Mouse (Mus musculus): ENCODE results near the gene Cnot1. TPM values are rescaled to one million over a fixed set of nuclear protein-coding genes. Genes with fewer than 3 reads are reported as not detected.
"Not testable (repeated sequence)": the region's sequence is repeated elsewhere in the genome, so short reads cannot be mapped to it uniquely, and the experiment has no call there.

Cnot1 gene
- total and polyA plus RNA-seq, 3 experiments: 142 to 182 (median 146) TPM

- TF ChIP-seq CHD1 (IDR thresholded peaks at IDR 0.05; ENCODE audit: low read depth, low read length) (no peak; the same call in 1 of the 2 replicates), EP300 (IDR thresholded peaks at IDR 0.05; ENCODE audit: low read length) (peak; percentile 84), PAX5 (IDR thresholded peaks at IDR 0.05; ENCODE audit: low read length) (no peak), MAX (IDR thresholded peaks at IDR 0.05; ENCODE audit: low read length) (peak; percentile 72), E2F4 (IDR thresholded peaks at IDR 0.05; ENCODE audit: insufficient replicate concordance, low read depth, low read length) (0 out of 2 replicates have a peak, but pooled peaks have one; percentile 23), ZNF384 (IDR thresholded peaks at IDR 0.05; ENCODE audit: low read depth, low read length) (no peak), KAT2A (IDR thresholded peaks at IDR 0.05; ENCODE audit: insufficient replicate concordance, low read length) (0 out of 2 replicates have a peak, but pooled peaks have one; percentile 26), POLR2A (IDR thresholded peaks at IDR 0.05; ENCODE audit: low read depth, low read length) (peak; percentile 23; the same call in 1 of the 2 replicates), ZKSCAN1 (IDR thresholded peaks at IDR 0.05; ENCODE audit: borderline replicate concordance, low read depth, low read length) (no peak), ZMIZ1 (IDR thresholded peaks at IDR 0.05; ENCODE audit: low read depth, low read length) (peak; percentile 14; the same call in 1 of the 2 replicates), UBTF (IDR thresholded peaks at IDR 0.05; ENCODE audit: low read depth, low read length) (no peak), ELF1 (IDR thresholded peaks at IDR 0.05; ENCODE audit: low read depth, low read length) (no peak), HCFC1 (IDR thresholded peaks at IDR 0.05; ENCODE audit: low read depth, low read length) (peak; percentile 51), BHLHE40 (IDR thresholded peaks at IDR 0.05; ENCODE audit: low read depth, low read length) (peak; percentile 73), TCF12 (IDR thresholded peaks at IDR 0.05; ENCODE audit: low read depth, low read length) (peak; percentile 79), SMC3 (IDR thresholded peaks at IDR 0.05; ENCODE audit: low read depth, low read length) (peak; percentile 63), USF1 (IDR thresholded peaks at IDR 0.05; ENCODE audit: low read depth, low read length) (no peak), TBP (conservative IDR thresholded peaks at IDR 0.05; ENCODE audit: low read depth, low read length) (0 out of 2 replicates have a peak, but pooled peaks have one; percentile 58)
Observed at GRCm38 (mm10) chr8:95832603-95833434, 25.6 kb upstream of the Cnot1 start (continued).

GRCm38 (mm10) chr8:95830144-95830543 is 22.9 kb upstream of the Cnot1 start:
- H3K4me3 ChIP-seq (replicated peaks in 1 of 3; ENCODE audit: low read depth in 2 of 3, low read length in 2 of 3, poor library complexity in 1 of 3): no peak overlapping the region
- no peak overlapping the region for H3K4me2 ChIP-seq (ENCODE audit: insufficient read depth, low read depth, poor library complexity, severe bottlenecking)
- no peak for DNase-seq (ENCODE audit: extremely low read depth)
- dilution Hi-C loops (cut with MboI; ENCODE audit: extremely low pct_ligation_motif_present, extremely low pct_unique_long_range_greater_than_20kb, low sequenced_read_pairs): no loop called here
- no peaks in the 10 kb centered on the region for H3K27me3 ChIP-seq (replicated peaks)
- no peaks in the 10 kb centered on the region for H3K9me3 ChIP-seq (replicated peaks; ENCODE audit: low read length)
- no peak for TF ChIP-seq GABPA (IDR thresholded peaks at IDR 0.05; ENCODE audit: insufficient replicate concordance, low read depth, low read length)
- TF ChIP-seq NELFE (IDR thresholded peaks at IDR 0.05; ENCODE audit: low read depth, low read length): no peak
- TF ChIP-seq BHLHE40 (IDR thresholded peaks at IDR 0.05; ENCODE audit: low read depth, low read length): no peak
- TF ChIP-seq CHD1 (IDR thresholded peaks at IDR 0.05; ENCODE audit: low read depth, low read length): no peak
- no peak for TF ChIP-seq HCFC1 (IDR thresholded peaks at IDR 0.05; ENCODE audit: low read depth, low read length)
- no peak for TF ChIP-seq SIN3A (IDR thresholded peaks at IDR 0.05; ENCODE audit: low read length)
- H3K9ac ChIP-seq (ENCODE audit: insufficient read depth, low read depth): no peak overlapping the region
- no peak overlapping the region for H3K27ac ChIP-seq (ENCODE audit: insufficient read depth, low read depth)
- in situ Hi-C loops (cut with MboI; ENCODE audit: low pct_ligation_motif_present, low pct_unique_long_range_greater_than_20kb, low sequenced_read_pairs): no loop called here
- peaks cover 8 to 24% of the 10 kb centered on the region in 2 experiments for H3K4me1 ChIP-seq (ENCODE audit: control insufficient read depth in 1 of 2, insufficient read depth in 2 of 2)
- H3K36me3 ChIP-seq (replicated peaks in 1 of 2; ENCODE audit: control insufficient read depth in 1 of 2, insufficient read depth in 1 of 2, low read length in 1 of 2): peaks cover 0 to 22% of the 10 kb centered on the region in 2 experiments
- H3K79me2 ChIP-seq (replicated peaks; ENCODE audit: control insufficient read depth, extremely low read depth, insufficient read depth, poor library complexity, severe bottlenecking): no peaks in the 10 kb centered on the region

GRCm38 (mm10) chr8:95825162-95825561 is 17.9 kb upstream of the Cnot1 start, which contains the start of gene Sap18b:
Gene Sap18b, plus strand, starts transcription at chr8:95825346.
- H3K27ac ChIP-seq (ENCODE audit: insufficient read depth, low read depth); H3K9me3 ChIP-seq (replicated peaks; ENCODE audit: low read length); DNase-seq (ENCODE audit: extremely low read depth); in situ Hi-C loops (cut with MboI; ENCODE audit: low pct_ligation_motif_present, low pct_unique_long_range_greater_than_20kb, low sequenced_read_pairs); dilution Hi-C loops (cut with MboI; ENCODE audit: extremely low pct_ligation_motif_present, extremely low pct_unique_long_range_greater_than_20kb, low sequenced_read_pairs); H3K36me3 ChIP-seq (replicated peaks in 1 of 2; ENCODE audit: control insufficient read depth in 1 of 2, insufficient read depth in 1 of 2, low read length in 1 of 2); H3K27me3 ChIP-seq (replicated peaks); H3K4me1 ChIP-seq (ENCODE audit: control insufficient read depth in 1 of 2, insufficient read depth in 2 of 2); H3K4me2 ChIP-seq (ENCODE audit: insufficient read depth, low read depth, poor library complexity, severe bottlenecking); H3K79me2 ChIP-seq (replicated peaks; ENCODE audit: control insufficient read depth, extremely low read depth, insufficient read depth, poor library complexity, severe bottlenecking); H3K9ac ChIP-seq (ENCODE audit: insufficient read depth, low read depth); H3K4me3 ChIP-seq (replicated peaks in 1 of 3; ENCODE audit: low read depth in 2 of 3, low read length in 2 of 3, poor library complexity in 1 of 3): not testable (repeated sequence)
